Mouse (Mus musculus): ENCODE data around the gene Cox11. TPM values are rescaled to one million over a fixed set of nuclear protein-coding genes. Genes with fewer than 3 reads are reported as not detected.

Gene Cox11
- polyA plus RNA-seq, 2 experiments, result 16.0 to 17.4 TPM

DNA sequence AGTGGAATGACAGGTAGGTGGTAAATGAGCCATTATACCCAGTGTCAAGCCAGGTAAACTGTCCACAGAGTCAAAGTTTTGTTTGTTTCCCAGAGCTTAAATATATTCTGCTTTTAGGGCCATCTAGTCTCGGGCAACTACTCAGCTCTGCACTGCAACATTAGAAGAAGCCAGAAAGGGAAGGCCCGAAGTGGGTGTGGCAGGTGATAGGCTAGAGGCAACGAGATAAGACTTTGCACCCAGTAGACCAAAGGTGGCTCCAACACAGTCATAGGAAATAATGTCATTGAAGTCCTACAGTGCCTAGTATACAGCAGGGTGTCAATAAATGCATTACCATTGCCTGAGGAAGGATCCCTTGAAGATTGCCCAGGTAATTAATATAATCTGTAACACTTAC, 25.1 kb downstream of the Cox11 start:
- H3K36me3 ChIP-seq (replicated peaks; ENCODE audit: control insufficient read depth, insufficient read depth, low read depth), result peaks cover 38% of the 10 kb centered on the region
- DNase-seq (ENCODE audit: low read depth in 3 of 3, low spot score in 3 of 3) (peak; percentile 76 to 80 (median 78)), ATAC-seq (ENCODE audit: insufficient read depth) (peak; percentile 60)
- H3K9me3 ChIP-seq (ENCODE audit: control insufficient read depth, low read length), result no peaks in the 10 kb centered on the region
- H3K27ac ChIP-seq, result peak overlapping the region; percentile 92
- TF ChIP-seq EP300 (IDR thresholded peaks at IDR 0.05; ENCODE audit: low read depth) (peak; percentile 65), CTCF (IDR thresholded peaks at IDR 0.05; ENCODE audit: low read depth) (no peak)
- H3K4me2 ChIP-seq (ENCODE audit: low read depth), result peak overlapping the region; percentile 58
- H3K27me3 ChIP-seq (ENCODE audit: control insufficient read depth, insufficient read depth, low read length), result no peaks in the 10 kb centered on the region
- peaks cover 54 to 56% of the 10 kb centered on the region in 2 experiments for H3K4me1 ChIP-seq (replicated peaks; ENCODE audit: control insufficient read depth in 2 of 2, insufficient read depth in 2 of 2, low read length in 1 of 2)
- H3K4me3 ChIP-seq (ENCODE audit: insufficient read depth in 1 of 2, low read depth in 2 of 2, low read length in 2 of 2), result peak overlapping the region; percentile 3 to 29; a peak in 3 of 4 replicates
- peak overlapping the region; percentile 19 for H3K9ac ChIP-seq (replicated peaks)
- WGBS (ENCODE audit: insufficient replicate concordance), result 4% methylated on average over 3 of the region's 3 CpGs

DNA sequence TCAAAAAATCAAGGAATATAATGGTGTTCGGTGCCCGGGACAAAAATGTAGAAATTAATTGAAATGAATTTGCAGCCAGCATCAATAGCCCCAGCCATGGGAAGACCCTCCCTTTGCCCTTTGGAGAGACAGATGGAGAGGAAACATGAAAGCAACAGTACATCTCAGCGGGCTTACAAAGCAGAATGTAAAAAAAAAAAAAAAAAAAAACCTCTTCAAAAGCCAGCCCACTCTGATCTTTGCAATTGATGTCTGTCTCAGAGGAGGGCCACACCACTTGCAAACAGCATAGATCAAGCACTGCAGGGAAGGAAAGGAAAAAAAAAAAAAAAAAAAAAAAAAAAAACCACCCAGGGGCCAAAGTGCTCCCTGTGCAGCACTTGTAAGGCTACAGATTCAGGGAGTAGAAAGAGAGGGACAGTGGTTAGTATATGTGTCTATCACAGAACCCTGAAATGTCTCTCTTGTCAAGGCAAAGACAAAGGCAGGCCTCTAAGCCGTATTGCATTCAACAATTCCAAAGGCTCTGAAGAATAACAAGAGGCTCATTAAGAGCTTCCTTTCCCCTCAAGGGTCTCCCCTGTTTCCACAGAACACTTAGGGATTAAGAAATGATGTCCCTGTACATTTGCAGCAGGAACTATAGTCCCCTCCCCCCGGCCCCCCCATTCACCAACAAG, 25.8 kb downstream of the Cox11 start:
- no peak for TF ChIP-seq CTCF (IDR thresholded peaks at IDR 0.05; ENCODE audit: low read depth)
- TF ChIP-seq EP300 (IDR thresholded peaks at IDR 0.05; ENCODE audit: low read depth), result no peak
- H3K9me3 ChIP-seq (ENCODE audit: control insufficient read depth, low read length), result no peaks in the 10 kb centered on the region
- H3K27ac ChIP-seq, result peak overlapping the region; percentile 92
- peak overlapping the region in 1 of 2 experiments; percentile 41; a peak in 2 of 4 replicates for H3K4me3 ChIP-seq (ENCODE audit: insufficient read depth in 1 of 2, low read depth in 2 of 2, low read length in 2 of 2)
- peak overlapping the region; percentile 58 for H3K4me2 ChIP-seq (ENCODE audit: low read depth)
- ATAC-seq (ENCODE audit: insufficient read depth), result peak; percentile 32; the same call in 1 of the 2 replicates
- H3K4me1 ChIP-seq (replicated peaks; ENCODE audit: control insufficient read depth in 2 of 2, insufficient read depth in 2 of 2, low read length in 1 of 2), result peaks cover 55 to 57% of the 10 kb centered on the region in 2 experiments
- peak overlapping the region; percentile 67 for H3K9ac ChIP-seq (replicated peaks)
- WGBS (ENCODE audit: insufficient replicate concordance), result 23% methylated on average over 5 of the region's 5 CpGs
- DNase-seq (ENCODE audit: low read depth in 3 of 3, low spot score in 3 of 3), result no peak
- no peaks in the 10 kb centered on the region for H3K27me3 ChIP-seq (ENCODE audit: control insufficient read depth, insufficient read depth, low read length)
- H3K36me3 ChIP-seq (replicated peaks; ENCODE audit: control insufficient read depth, insufficient read depth, low read depth), result peaks cover 45% of the 10 kb centered on the region

DNA sequence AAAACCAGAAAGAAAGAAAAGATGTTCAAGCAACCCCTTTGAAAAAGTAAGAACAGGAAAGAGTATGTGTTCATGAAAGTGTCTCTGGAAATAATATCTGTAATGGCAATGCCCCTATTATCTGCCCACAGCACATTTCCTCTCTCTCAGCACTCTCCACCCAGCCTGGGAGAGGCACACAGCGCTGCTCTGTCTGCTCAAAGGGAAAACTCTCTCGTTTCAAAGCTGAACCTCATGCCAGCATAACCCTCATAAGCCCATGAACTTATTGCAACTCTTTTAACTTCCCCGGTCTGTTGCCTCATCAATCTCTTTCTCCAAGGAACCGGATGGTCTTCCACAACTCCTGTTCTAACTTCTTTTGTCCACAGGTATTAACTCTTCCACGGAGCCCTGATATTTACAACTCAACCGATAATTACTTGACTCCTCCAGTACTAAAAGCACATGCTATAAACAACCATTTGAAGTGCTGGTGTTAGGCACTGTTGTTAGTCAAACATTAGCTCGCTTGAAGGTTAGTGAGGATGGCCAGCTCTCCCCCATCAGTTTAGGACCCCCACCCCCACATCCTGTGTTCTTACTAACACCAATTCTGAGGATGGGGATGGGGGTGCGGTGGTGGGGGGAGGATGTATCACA, 26.5 kb downstream of the Cox11 start:
- DNase-seq (ENCODE audit: low read depth in 3 of 3, low spot score in 3 of 3) (peak; percentile 81 to 87 (median 87)), ATAC-seq (ENCODE audit: insufficient read depth) (peak; percentile 84)
- peaks cover 46% of the 10 kb centered on the region for H3K36me3 ChIP-seq (replicated peaks; ENCODE audit: control insufficient read depth, insufficient read depth, low read depth)
- H3K4me2 ChIP-seq (ENCODE audit: low read depth), result peak overlapping the region; percentile 58
- peaks cover 55 to 57% of the 10 kb centered on the region in 2 experiments for H3K4me1 ChIP-seq (replicated peaks; ENCODE audit: control insufficient read depth in 2 of 2, insufficient read depth in 2 of 2, low read length in 1 of 2)
- H3K27ac ChIP-seq, result peak overlapping the region; percentile 92
- peak overlapping the region; percentile 67 for H3K9ac ChIP-seq (replicated peaks)
- no peaks in the 10 kb centered on the region for H3K27me3 ChIP-seq (ENCODE audit: control insufficient read depth, insufficient read depth, low read length)
- no peaks in the 10 kb centered on the region for H3K9me3 ChIP-seq (ENCODE audit: control insufficient read depth, low read length)
- 8% methylated on average over 8 of the region's 8 CpGs for WGBS (ENCODE audit: insufficient replicate concordance)
- H3K4me3 ChIP-seq (ENCODE audit: insufficient read depth in 1 of 2, low read depth in 2 of 2, low read length in 2 of 2), result peak overlapping the region; percentile 24 to 41; a peak in 3 of 4 replicates
- TF ChIP-seq CTCF (IDR thresholded peaks at IDR 0.05; ENCODE audit: low read depth) (no peak), EP300 (IDR thresholded peaks at IDR 0.05; ENCODE audit: low read depth) (peak; percentile 90)

DNA sequence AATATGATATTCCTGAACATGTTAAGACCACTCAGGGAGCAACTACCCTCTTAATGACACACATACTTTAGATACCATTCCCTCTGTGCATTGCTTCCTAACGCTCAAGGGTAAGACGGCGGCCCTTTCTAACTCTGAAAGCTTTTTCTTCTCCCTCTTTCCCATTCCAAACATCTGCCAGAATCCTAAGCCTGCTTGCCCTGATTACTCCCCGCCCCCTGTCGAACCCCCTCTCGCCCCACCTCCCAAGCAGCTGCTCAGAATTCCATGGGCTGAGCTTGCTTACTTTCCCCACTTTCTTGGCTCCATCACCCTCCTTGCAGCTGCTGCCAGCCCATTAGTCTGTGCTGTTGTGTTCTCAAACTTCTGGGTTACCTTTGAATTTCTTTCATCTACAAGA, 27.2 kb downstream of the Cox11 start:
- Histone ChIP-seq H3K4me3 (ENCODE audit: insufficient read depth in 1 of 2, low read depth in 2 of 2, low read length in 2 of 2) (no peak overlapping the region; a peak in 1 of 4 replicates), H3K4me2 (ENCODE audit: low read depth) (peak overlapping the region; percentile 58), H3K9ac (replicated peaks) (peak overlapping the region; percentile 67), H3K36me3 (replicated peaks; ENCODE audit: control insufficient read depth, insufficient read depth, low read depth) (peaks cover 46% of the 10 kb centered on the region), H3K4me1 (replicated peaks; ENCODE audit: control insufficient read depth in 2 of 2, insufficient read depth in 2 of 2, low read length in 1 of 2) (peaks cover 55 to 57% of the 10 kb centered on the region in 2 experiments), H3K27ac (peak overlapping the region; percentile 92), H3K9me3 (ENCODE audit: control insufficient read depth, low read length) (no peaks in the 10 kb centered on the region), H3K27me3 (ENCODE audit: control insufficient read depth, insufficient read depth, low read length) (no peaks in the 10 kb centered on the region)
- ATAC-seq (ENCODE audit: insufficient read depth) (no peak), DNase-seq (ENCODE audit: low read depth in 3 of 3, low spot score in 3 of 3) (no peak)
- TF ChIP-seq EP300 (IDR thresholded peaks at IDR 0.05; ENCODE audit: low read depth), result no peak
- TF ChIP-seq CTCF (IDR thresholded peaks at IDR 0.05; ENCODE audit: low read depth), result no peak
- WGBS (ENCODE audit: insufficient replicate concordance), result 40% methylated on average over 6 of the region's 6 CpGs

DNA sequence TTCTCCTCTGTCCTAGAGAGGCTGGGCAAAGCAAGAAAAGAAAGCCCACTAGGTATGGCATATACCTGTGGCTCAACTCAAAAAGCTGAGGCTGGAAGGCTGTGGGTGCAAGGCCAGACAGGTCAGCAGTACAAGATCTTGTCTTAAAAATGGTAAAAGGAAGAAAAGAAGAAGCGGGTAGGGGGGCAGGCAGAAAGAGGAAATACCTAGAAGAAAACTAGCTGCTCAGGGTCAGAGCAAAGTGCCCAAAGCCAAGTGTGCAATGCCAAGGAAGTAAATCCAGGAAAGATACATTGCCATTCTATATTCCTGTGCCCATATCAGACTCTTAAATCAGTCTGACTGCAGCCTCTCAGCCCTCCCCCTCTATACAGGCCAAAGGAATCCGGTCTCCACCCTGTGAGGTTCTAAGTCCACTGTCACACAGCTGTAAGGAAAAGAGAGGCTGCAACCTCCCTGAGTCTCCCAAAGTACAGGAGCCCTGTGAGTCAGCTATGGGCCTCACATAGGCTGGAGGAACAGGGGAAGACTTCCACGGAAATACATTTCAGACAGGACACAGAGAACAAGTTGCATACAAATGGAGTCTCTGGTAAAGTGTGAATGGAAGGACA, 28.3 kb downstream of the Cox11 start:
- peaks cover 40% of the 10 kb centered on the region for H3K36me3 ChIP-seq (replicated peaks; ENCODE audit: control insufficient read depth, insufficient read depth, low read depth)
- WGBS (ENCODE audit: insufficient replicate concordance), result 15% methylated on average over 3 of the region's 3 CpGs
- H3K9ac ChIP-seq (replicated peaks), result peak overlapping the region; percentile 59
- DNase-seq (ENCODE audit: low read depth in 3 of 3, low spot score in 3 of 3) (no peak), ATAC-seq (ENCODE audit: insufficient read depth) (peak; percentile 68)
- peak overlapping the region; percentile 58 for H3K4me2 ChIP-seq (ENCODE audit: low read depth)
- H3K27me3 ChIP-seq (ENCODE audit: control insufficient read depth, insufficient read depth, low read length), result no peaks in the 10 kb centered on the region
- H3K4me3 ChIP-seq (ENCODE audit: insufficient read depth in 1 of 2, low read depth in 2 of 2, low read length in 2 of 2), result peak overlapping the region in 1 of 2 experiments; percentile 5; a peak in 1 of 4 replicates
- no peaks in the 10 kb centered on the region for H3K9me3 ChIP-seq (ENCODE audit: control insufficient read depth, low read length)
- H3K27ac ChIP-seq, result peak overlapping the region; percentile 92
- H3K4me1 ChIP-seq (replicated peaks; ENCODE audit: control insufficient read depth in 2 of 2, insufficient read depth in 2 of 2, low read length in 1 of 2), result peaks cover 55 to 57% of the 10 kb centered on the region in 2 experiments
- TF ChIP-seq EP300 (IDR thresholded peaks at IDR 0.05; ENCODE audit: low read depth) (no peak), CTCF (IDR thresholded peaks at IDR 0.05; ENCODE audit: low read depth) (no peak)

All from liver, embryonic 14.5 days (tissue).